Mouse (Mus musculus) adrenal gland, adult 2 months (tissue): Measurements from ENCODE around the gene Gfer. TPM values are rescaled to one million over a fixed set of nuclear protein-coding genes. Genes with fewer than 3 reads are reported as not detected.

Experiments
- DNase-seq: peaks from one replicate; pipeline ENCODE4 v3.0.0; 2021
- polyA plus RNA-seq: library from polyadenylated mRNA; depleted of rRNA; stranded (reverse); fragments of >200 nt; gene quantifications from 2 replicates; pipeline ENCODE4 v1.2.3, GENCODE M21; 2012; rRNA removed
- total RNA-seq, 2 experiments: library from RNA; stranded (reverse); gene quantifications; 2 replicates each; pipeline ENCODE4 v1.2.3; 2021

Gfer gene
- total and polyA plus RNA-seq, 3 experiments: 37.7 to 41.6 (median 40.7) TPM

- DNase-seq: no peak
Observed at GRCm38 (mm10) chr17:24647493-24647892, 48.5 kb downstream of the Gfer start.

- no peak for DNase-seq
Observed at GRCm38 (mm10) chr17:24646381-24646780, 49.6 kb downstream of the Gfer start.

- DNase-seq: peak; percentile 63
Observed at GRCm38 (mm10) chr17:24645916-24646315, 50.0 kb downstream of the Gfer start.

GRCm38 (mm10) chr17:24644875-24645721 lies 50.9 kb downstream of the Gfer start:
- DNase-seq: peak; percentile 69

- DNase-seq: peak; percentile 17
Observed at GRCm38 (mm10) chr17:24644030-24644715, 51.8 kb downstream of the Gfer start.

Other genes starting within 250 kb of the Gfer start
Only the 30 nearest of the 32 such genes appear.
- gene Pgp, start 225.8 kb downstream of the Gfer start, total RNA-seq: 100 to 1,000 TPM in 1 of 2 experiments, 10 to 100 TPM in 1; 65.0 to 104 TPM
- gene Pgp, start 225.8 kb downstream of the Gfer start, polyA plus RNA-seq: 254 TPM in 2 replicates
- gene Bricd5, start 222.3 kb downstream of the Gfer start, total RNA-seq: under 1 TPM; 0.38 to 0.69 TPM
- 0.57 and 0.67 TPM in 2 replicates for gene Bricd5, start 222.3 kb downstream of the Gfer start, polyA plus RNA-seq
- 10 to 100 TPM; 25.6 to 26.0 TPM for gene Mlst8, start 217.1 kb downstream of the Gfer start, total RNA-seq
- 44.5 and 61.7 TPM in 2 replicates for gene Mlst8, start 217.1 kb downstream of the Gfer start, polyA plus RNA-seq
- 10 to 100 TPM; 19.4 to 28.7 TPM for gene Caskin1, start 207.6 kb downstream of the Gfer start, total RNA-seq
- 47.0 and 47.7 TPM in 2 replicates for gene Caskin1, start 207.6 kb downstream of the Gfer start, polyA plus RNA-seq
- gene Traf7, start 168.2 kb downstream of the Gfer start, total RNA-seq: 100 to 1,000 TPM in 1 of 2 experiments, 10 to 100 TPM in 1; 91.4 to 105 TPM
- gene Traf7, start 168.2 kb downstream of the Gfer start, polyA plus RNA-seq: 152 and 167 TPM in 2 replicates
- 1 to 10 TPM in 1 of 2 experiments, under 1 TPM in 1; 0.98 to 1.8 TPM for gene Rab26, start 161.9 kb downstream of the Gfer start, total RNA-seq
- gene Rab26, start 161.9 kb downstream of the Gfer start, polyA plus RNA-seq: 0.65 and 1.1 TPM in 2 replicates
- gene Pkd1, start 146.3 kb downstream of the Gfer start, total RNA-seq: 10 to 100 TPM; 34.3 to 40.5 TPM
- 73.2 and 73.3 TPM in 2 replicates for gene Pkd1, start 146.3 kb downstream of the Gfer start, polyA plus RNA-seq
- gene Tsc2, start 63.5 kb downstream of the Gfer start, total RNA-seq: 100 to 1,000 TPM in 1 of 2 experiments, 10 to 100 TPM in 1; 83.5 to 110 TPM
- gene Tsc2, start 63.5 kb downstream of the Gfer start, polyA plus RNA-seq: 160 and 180 TPM in 2 replicates
- 10 to 100 TPM in 1 of 2 experiments, 1 to 10 TPM in 1; 4.8 to 10.1 TPM for gene Nthl1, start 63.5 kb downstream of the Gfer start, total RNA-seq
- 9.4 and 13.8 TPM in 2 replicates for gene Nthl1, start 63.5 kb downstream of the Gfer start, polyA plus RNA-seq
- gene Slc9a3r2, start 45.8 kb downstream of the Gfer start, total RNA-seq: 10 to 100 TPM; 51.8 to 76.0 TPM
- gene Slc9a3r2, start 45.8 kb downstream of the Gfer start, polyA plus RNA-seq: 120 and 150 TPM in 2 replicates
- gene Npw, start 37.7 kb downstream of the Gfer start, total RNA-seq: not detected
- 0.60 and 2.4 TPM in 2 replicates for gene Npw, start 37.7 kb downstream of the Gfer start, polyA plus RNA-seq
- gene Zfp598, start 26.5 kb downstream of the Gfer start, total RNA-seq: 10 to 100 TPM; 40.8 to 51.3 TPM
- gene Zfp598, start 26.5 kb downstream of the Gfer start, polyA plus RNA-seq: 86.0 and 99.0 TPM in 2 replicates
- gene Syngr3, start 6.2 kb downstream of the Gfer start, total RNA-seq: 1 to 10 TPM; 2.0 to 2.4 TPM
- gene Syngr3, start 6.2 kb downstream of the Gfer start, polyA plus RNA-seq: 2.1 and 5.3 TPM in 2 replicates
- gene Noxo1, start 78 bp upstream of the Gfer start, total RNA-seq: 1 to 10 TPM; 2.8 to 6.4 TPM
- gene Noxo1, start 78 bp upstream of the Gfer start, polyA plus RNA-seq: 4.9 and 9.4 TPM in 2 replicates
- 10 to 100 TPM; 27.9 to 41.1 TPM for gene Tbl3, start 11.5 kb upstream of the Gfer start, total RNA-seq
- gene Tbl3, start 11.5 kb upstream of the Gfer start, polyA plus RNA-seq: 49.0 and 63.2 TPM in 2 replicates
- not detected for gene Rnf151, start 21.9 kb upstream of the Gfer start, total RNA-seq
- gene Rnf151, start 21.9 kb upstream of the Gfer start, polyA plus RNA-seq: 0.25 and 0.61 TPM in 2 replicates
- gene Rps2, start 22.0 kb upstream of the Gfer start, total RNA-seq: 100 to 1,000 TPM; 718 to 903 TPM
- gene Rps2, start 22.0 kb upstream of the Gfer start, polyA plus RNA-seq: 2,302 and 2,907 TPM in 2 replicates
- gene Ndufb10, start 28.3 kb upstream of the Gfer start, total RNA-seq: 100 to 1,000 TPM; 242 to 306 TPM
- gene Ndufb10, start 28.3 kb upstream of the Gfer start, polyA plus RNA-seq: 277 and 298 TPM in 2 replicates
- under 1 TPM in 1 of 2 experiments, not detected in 1; 0.28 TPM for gene Rpl3l, start 31.7 kb upstream of the Gfer start, total RNA-seq
- 0.17 TPM in 1 of 2 replicates, not detected in the other for gene Rpl3l, start 31.7 kb upstream of the Gfer start, polyA plus RNA-seq
- 100 to 1,000 TPM in 1 of 2 experiments, 10 to 100 TPM in 1; 95.7 to 101 TPM for gene Msrb1, start 40.5 kb upstream of the Gfer start, total RNA-seq
- gene Msrb1, start 40.5 kb upstream of the Gfer start, polyA plus RNA-seq: 108 and 118 TPM in 2 replicates
- 1 to 10 TPM; 1.8 to 1.9 TPM for gene Hs3st6, start 56.8 kb upstream of the Gfer start, total RNA-seq
- gene Hs3st6, start 56.8 kb upstream of the Gfer start, polyA plus RNA-seq: 7.5 TPM in 2 replicates
- 1 to 10 TPM in 1 of 2 experiments, under 1 TPM in 1; 0.86 to 1.5 TPM for gene Meiob, start 108.1 kb upstream of the Gfer start, total RNA-seq
- not detected in 2 replicates for gene Meiob, start 108.1 kb upstream of the Gfer start, polyA plus RNA-seq
- gene Hagh, start 144.0 kb upstream of the Gfer start, total RNA-seq: 100 to 1,000 TPM; 102 to 123 TPM
- gene Hagh, start 144.0 kb upstream of the Gfer start, polyA plus RNA-seq: 115 and 137 TPM in 2 replicates
- gene Fahd1, start 154.2 kb upstream of the Gfer start, total RNA-seq: 10 to 100 TPM; 25.4 to 43.4 TPM
- 11.7 and 16.6 TPM in 2 replicates for gene Fahd1, start 154.2 kb upstream of the Gfer start, polyA plus RNA-seq
- 1 to 10 TPM; 5.5 to 6.7 TPM for gene Igfals, start 169.8 kb upstream of the Gfer start, total RNA-seq
- 11.2 and 18.5 TPM in 2 replicates for gene Igfals, start 169.8 kb upstream of the Gfer start, polyA plus RNA-seq
- 10 to 100 TPM; 53.1 to 56.6 TPM for gene Nubp2, start 190.2 kb upstream of the Gfer start, total RNA-seq
- 38.5 and 55.9 TPM in 2 replicates for gene Nubp2, start 190.2 kb upstream of the Gfer start, polyA plus RNA-seq
- gene Spsb3, start 190.5 kb upstream of the Gfer start, total RNA-seq: 10 to 100 TPM; 30.8 to 33.1 TPM
- gene Spsb3, start 190.5 kb upstream of the Gfer start, polyA plus RNA-seq: 144 and 179 TPM in 2 replicates
- 10 to 100 TPM; 39.9 to 48.0 TPM for gene Eme2, start 198.9 kb upstream of the Gfer start, total RNA-seq
- gene Eme2, start 198.9 kb upstream of the Gfer start, polyA plus RNA-seq: 58.3 and 58.4 TPM in 2 replicates
- gene Mrps34, start 199.0 kb upstream of the Gfer start, total RNA-seq: 100 to 1,000 TPM; 130 to 150 TPM
- 547 and 570 TPM in 2 replicates for gene Mrps34, start 199.0 kb upstream of the Gfer start, polyA plus RNA-seq
- 10 to 100 TPM; 70.1 to 73.7 TPM for gene Nme3, start 200.3 kb upstream of the Gfer start, total RNA-seq
- 116 and 124 TPM in 2 replicates for gene Nme3, start 200.3 kb upstream of the Gfer start, polyA plus RNA-seq